Mouse (Mus musculus): ENCODE results near the gene Gm21987.
A peak's percentile ranks its signal among the peaks of the same experiment; 100 is the strongest.

The Gm21987 gene

GRCm38 (mm10) chr16:38370633-38371374 lies 24.0 kb downstream of the Gm21987 start:
- DNase-seq (ENCODE audit: low spot score in 2 of 2), result no peak

GRCm38 (mm10) chr16:38371705-38372296 lies 25.0 kb downstream of the Gm21987 start:
- no peak for DNase-seq (ENCODE audit: low spot score in 2 of 2)

- DNase-seq (ENCODE audit: low spot score in 2 of 2), result no peak
These were observed 26.0 kb downstream of the Gm21987 start for GRCm38 (mm10) chr16:38372876-38373275.

DNA sequence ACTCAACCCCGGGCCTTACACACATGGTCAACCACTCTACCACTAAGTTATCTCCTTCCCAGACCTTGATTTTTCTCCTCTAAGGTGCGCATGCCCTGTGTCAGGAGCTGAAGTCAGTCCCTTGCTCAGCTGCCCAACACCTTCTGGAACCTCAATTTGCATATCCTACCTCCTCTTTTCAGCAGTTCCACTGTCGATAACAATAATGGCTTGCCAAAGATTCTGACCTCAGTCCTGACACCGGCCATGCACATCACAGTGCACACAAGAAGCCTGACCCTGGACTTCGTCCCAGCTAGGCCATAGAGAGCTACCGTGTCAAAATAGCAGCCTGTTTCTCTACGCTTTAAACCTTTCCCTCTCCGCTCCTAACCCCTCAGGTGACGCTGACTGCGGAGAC lies 26.6 kb downstream of the Gm21987 start:
- DNase-seq (ENCODE audit: low spot score in 2 of 2), result no peak

GRCm38 (mm10) chr16:38373941-38374340 lies 27.1 kb downstream of the Gm21987 start:
- DNase-seq (ENCODE audit: low spot score in 2 of 2), result no peak

- DNase-seq (ENCODE audit: low spot score in 2 of 2), result no peak
These were observed 27.7 kb downstream of the Gm21987 start for GRCm38 (mm10) chr16:38374379-38375140.

GRCm38 (mm10) chr16:38375182-38375581 lies 28.3 kb downstream of the Gm21987 start:
- DNase-seq (ENCODE audit: low spot score in 2 of 2), result no peak

DNA sequence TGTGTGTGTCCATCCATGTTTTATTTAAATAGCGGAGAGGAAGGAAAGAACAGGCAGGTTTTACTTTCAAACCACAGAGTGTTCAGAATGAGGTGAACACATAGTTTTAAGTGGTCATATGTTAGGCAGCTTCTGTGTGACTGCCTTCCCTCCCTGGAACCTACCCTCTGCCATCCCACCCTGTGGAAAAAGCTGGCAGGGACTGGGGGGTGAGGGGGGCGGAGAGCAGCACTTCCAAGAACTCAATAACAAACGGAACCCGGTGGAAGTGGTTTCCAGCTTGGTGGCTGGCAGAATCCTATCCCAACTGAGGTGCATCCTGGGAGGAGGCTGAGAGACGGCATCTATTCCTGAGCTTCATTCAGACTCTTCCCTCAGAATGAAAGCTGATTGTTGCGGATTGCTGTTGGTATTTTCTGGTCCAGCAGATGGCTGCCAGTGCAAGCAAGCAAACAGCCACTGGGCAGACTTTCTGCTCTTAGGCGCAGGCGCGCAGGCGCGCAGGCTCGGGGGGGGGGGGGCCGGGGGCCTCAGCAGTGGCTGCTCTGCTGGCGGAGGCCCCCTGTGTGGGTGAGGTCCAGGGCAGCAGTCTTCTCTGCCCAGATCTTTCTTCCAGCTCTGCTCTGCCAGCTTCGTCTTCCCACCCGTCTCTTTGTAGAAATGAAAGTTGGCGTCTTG lies 29.5 kb downstream of the Gm21987 start:
- peak in 1 of 2 experiments; percentile 43 for DNase-seq (ENCODE audit: low spot score in 2 of 2)

DNA sequence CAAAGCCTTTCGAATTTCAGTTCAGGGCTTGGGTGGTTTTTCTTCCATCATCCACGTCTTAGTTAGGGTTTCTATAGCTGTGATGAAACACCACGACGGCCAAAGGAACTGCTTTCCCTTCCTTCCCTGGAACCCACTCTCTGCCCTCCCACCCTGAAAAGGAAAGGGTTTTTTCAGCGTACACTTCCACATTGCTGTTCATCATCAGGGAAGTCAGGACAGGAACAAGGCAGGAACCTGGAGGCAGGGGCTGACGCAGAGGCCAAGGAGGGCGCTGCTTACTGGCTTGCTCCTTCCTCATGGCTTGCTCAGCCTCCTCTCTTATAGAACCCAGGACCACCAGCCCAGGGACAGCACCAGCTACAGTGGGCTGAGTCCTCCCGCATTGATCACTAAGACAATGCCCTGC lies 30.0 kb downstream of the Gm21987 start:
- DNase-seq (ENCODE audit: low spot score in 2 of 2), result peak in 1 of 2 experiments; percentile 4

DNA sequence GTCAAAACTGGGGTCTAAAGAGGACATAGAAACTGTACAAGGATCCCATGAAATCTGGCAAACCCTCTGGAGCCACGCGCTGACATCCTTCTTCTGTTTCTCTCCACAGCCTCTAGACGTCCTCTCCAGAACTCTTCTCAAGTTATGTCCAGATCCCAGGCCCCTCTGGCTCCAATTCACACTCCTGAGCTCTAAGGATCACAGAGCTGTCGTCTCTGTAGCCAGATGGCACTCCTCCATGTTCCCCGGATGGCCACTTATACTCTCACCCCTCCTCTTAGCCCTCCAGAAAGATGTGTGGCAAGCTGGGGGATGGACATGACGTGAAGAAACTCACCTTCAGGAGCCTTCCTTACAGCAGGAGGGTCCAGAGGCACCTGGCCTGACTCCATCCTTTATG lies 30.7 kb downstream of the Gm21987 start:
- no peak for DNase-seq (ENCODE audit: low spot score in 2 of 2)

GRCm38 (mm10) chr16:38378591-38378990 lies 31.8 kb downstream of the Gm21987 start:
- DNase-seq (ENCODE audit: low spot score in 2 of 2), result no peak

DNA sequence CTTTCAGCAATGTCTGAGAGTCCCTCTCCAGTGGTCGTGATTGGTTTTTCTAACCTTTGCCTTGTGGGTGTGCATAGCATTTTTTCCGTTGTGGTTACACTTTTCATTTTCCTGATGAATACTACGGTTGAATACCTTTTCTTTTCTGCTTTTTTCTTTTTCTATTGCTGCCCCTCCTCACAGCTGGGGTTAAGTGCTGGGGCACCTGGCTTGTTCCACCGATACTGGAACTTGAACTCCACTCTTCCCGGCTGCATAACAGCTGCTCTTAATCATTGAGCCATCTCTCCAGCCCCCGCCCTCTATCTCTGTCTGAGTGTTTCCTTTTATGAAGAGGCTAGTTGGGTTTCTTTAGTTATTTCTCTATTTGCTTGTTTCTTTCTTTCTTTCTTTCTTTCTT lies 32.2 kb downstream of the Gm21987 start:
- no peak for DNase-seq (ENCODE audit: low spot score in 2 of 2)

- no peak for DNase-seq (ENCODE audit: low spot score in 2 of 2)
These were observed 32.7 kb downstream of the Gm21987 start for GRCm38 (mm10) chr16:38379493-38379892.

DNA sequence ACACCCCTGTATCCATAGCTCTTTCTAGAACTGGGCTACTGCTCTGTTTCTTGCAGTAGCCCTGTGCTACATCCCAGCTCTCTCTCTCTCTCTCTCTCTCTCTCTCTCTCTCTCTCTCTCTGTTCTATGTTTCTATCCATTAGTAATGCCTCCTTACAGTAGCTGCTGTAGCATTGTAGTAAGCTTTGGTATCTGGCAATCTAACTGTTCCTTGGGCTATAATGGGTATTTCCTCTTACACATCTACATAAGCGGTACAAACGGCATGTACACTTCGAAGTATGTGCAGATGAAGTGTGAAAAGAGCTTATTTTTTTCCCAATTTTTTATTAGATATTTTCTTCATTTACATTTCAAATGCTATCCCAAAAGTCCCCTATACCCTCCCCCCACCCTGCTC lies 33.1 kb downstream of the Gm21987 start:
- DNase-seq (ENCODE audit: low spot score in 2 of 2), result no peak

DNA sequence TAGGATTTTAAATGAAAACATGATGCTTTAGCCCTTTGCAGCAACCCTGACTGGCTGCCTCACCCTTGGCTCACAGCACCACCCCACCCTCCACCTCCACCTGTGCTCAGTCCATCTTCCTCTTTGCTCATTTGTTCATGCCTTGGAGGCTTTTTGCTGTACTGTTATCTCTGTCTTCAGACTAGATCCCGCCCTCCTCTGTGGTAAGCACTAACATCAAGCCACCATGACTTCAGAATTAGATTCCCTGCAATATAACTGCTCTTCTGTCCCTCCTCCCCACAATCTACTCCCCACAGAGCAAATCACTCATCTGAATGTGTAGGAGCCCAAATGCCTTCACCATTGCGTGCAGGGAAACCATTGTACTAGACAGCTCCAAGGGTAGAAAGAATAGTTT lies 36.8 kb downstream of the Gm21987 start:
- no peak for DNase-seq (ENCODE audit: low spot score in 2 of 2)

DNA sequence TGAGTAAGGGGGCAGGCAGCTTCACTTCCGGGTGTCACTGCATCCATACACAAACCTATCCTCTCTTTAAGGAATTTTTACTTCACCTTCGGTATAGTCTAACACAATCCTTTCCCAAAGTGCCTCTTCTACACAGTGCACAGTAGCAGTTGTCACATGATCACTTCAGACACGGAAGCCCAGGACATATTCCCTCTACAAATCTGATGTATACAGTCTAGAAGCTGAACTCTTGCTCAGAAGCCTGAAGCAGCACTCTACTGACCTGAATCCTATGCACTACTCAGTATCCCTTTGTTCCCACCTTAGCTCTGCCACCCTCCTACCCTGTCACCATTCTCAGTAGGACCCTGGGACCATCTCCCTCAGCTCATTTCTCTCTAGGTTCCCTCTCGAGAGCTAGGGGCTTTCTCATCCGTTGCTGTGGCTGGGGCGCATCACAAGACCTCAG lies 38.4 kb downstream of the Gm21987 start:
- no peak for DNase-seq (ENCODE audit: low spot score in 2 of 2)

GRCm38 (mm10) chr16:38385700-38386099 lies 38.9 kb downstream of the Gm21987 start:
- DNase-seq (ENCODE audit: low spot score in 2 of 2), result no peak

DNA sequence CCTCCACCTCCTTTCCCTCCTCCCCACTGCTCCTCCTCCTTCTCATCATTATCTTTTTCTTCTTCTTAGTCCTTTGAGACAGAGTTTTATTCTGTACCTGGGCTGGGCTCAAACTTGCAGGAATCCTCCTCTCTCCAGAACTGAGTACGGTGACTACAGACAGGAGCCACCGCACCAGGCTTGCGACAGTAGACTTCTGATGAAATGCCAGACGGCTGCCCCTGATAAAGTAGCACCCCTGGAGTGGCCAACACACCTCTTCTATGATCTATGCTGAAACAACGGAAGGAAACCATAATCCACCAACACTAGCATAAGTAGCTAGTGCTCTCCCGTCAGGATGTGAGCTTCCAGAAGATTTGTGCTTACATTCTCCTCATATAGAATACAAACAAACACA lies 40.5 kb downstream of the Gm21987 start:
- no peak for DNase-seq (ENCODE audit: low spot score in 2 of 2)

DNA sequence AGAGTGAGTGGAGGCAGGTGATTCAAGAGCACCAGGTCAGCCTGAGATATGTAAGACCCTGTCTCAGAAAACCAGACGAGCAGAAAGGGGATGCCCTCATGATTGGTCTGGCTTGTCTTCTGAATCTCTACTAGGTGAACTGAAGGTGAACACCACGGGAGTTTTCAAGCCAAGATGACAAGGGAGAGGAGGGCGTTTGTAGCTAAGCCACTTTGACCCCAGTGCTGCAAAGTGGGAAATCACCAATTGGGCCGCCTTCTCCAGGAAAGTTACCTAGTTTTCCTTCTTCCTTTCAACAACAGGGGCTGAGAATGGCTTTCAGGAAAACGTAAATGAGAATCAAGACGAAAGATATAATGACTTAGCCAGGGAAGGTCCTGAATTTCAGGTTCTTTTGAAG lies 41.9 kb downstream of the Gm21987 start:
- DNase-seq (ENCODE audit: low spot score in 2 of 2), result no peak

GRCm38 (mm10) chr16:38389284-38389893 lies 42.5 kb downstream of the Gm21987 start:
- no peak for DNase-seq (ENCODE audit: low spot score in 2 of 2)

DNA sequence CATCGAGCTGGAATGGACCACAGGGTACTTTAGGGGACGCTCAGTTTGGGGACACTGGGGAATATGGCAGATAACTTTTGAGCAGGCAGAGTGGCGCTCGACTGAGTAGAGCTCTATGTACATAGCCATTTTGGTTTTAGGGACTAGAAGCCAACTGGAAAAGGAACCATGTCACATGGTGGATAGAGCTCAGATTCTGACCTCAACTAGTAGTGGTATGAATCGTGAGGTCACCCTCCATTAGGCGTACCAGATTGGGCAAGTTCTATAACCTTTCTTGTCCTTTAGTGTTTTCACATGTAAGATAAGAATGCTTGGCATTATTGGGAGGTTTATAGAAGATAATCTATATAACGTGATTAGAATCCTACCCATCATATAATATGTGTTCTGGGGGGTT lies 43.5 kb downstream of the Gm21987 start:
- DNase-seq (ENCODE audit: low spot score in 2 of 2), result no peak
